Comparison of ENCODE assay signal across 10 mouse cellular contexts in genomic region chrX:8832043-8832442, GRCm38 (mm10). TPM values are rescaled to one million over a fixed set of nuclear protein-coding genes. Genes with fewer than 3 reads are reported as not detected.
DNase-seq lines count a peak whose midpoint lies in the region; ATAC-seq and TF ChIP-seq lines count a peak whose summit lies in the region.
"Had no signal": no experiment of that assay in that cellular context is flagged by ENCODE, and none has a peak within 500 bp of the region (broad histone marks: within the 10 kb centered on the region; RNA-seq: fewer than 3 reads in every experiment).

No protein-coding gene starts in this region.

- H3K36me3 ChIP-seq in hindbrain, embryonic 11.5 days (ENCODE audit: control insufficient read depth, insufficient read depth, low read length) = no peaks in the 10 kb centered on the region
- H3K36me3 ChIP-seq in hindbrain, embryonic 16.5 days (ENCODE audit: control insufficient read depth, insufficient read depth, low read length) = no peaks in the 10 kb centered on the region
- H3K36me3 ChIP-seq: liver, embryonic 15.5 days had no signal

- peak; percentile 53 for TF ChIP-seq CTCF in Patski (IDR thresholded peaks at IDR 0.05)

- H3K9me3 ChIP-seq in hindbrain, embryonic 11.5 days (ENCODE audit: control insufficient read depth, low read length) = no peaks in the 10 kb centered on the region
- no peaks in the 10 kb centered on the region for H3K9me3 ChIP-seq in hindbrain, embryonic 16.5 days (ENCODE audit: control insufficient read depth, low read length)
- H3K9me3 ChIP-seq: liver, embryonic 15.5 days had no signal

- no peak overlapping the region for H3K9ac ChIP-seq in hindbrain, embryonic 11.5 days (ENCODE audit: low read depth, low read length)
- H3K9ac ChIP-seq in hindbrain, embryonic 16.5 days (ENCODE audit: low read depth, low read length) = no peak overlapping the region
- H3K9ac ChIP-seq: liver, embryonic 15.5 days had no signal

- POLR2A ChIA-PET in Patski (lab: Charles Lee) = no interaction called here

- intact Hi-C loops in left cerebral cortex, postnatal 36 days (cut with DNase I) = loop anchor here (10.0 kb wide), 1 partner anchor 93 kb away; no protein-coding TSS in a partner anchor

- H3K4me3 ChIP-seq in hindbrain, embryonic 11.5 days (ENCODE audit: low read depth, low read length) = no peak overlapping the region
- no peak overlapping the region for H3K4me3 ChIP-seq in hindbrain, embryonic 16.5 days (ENCODE audit: low read length)
- H3K4me3 ChIP-seq: liver, embryonic 15.5 days had no signal

- H3K27ac ChIP-seq in hindbrain, embryonic 11.5 days (ENCODE audit: low read depth, low read length) = no peak overlapping the region
- H3K27ac ChIP-seq in hindbrain, embryonic 16.5 days (ENCODE audit: low read depth, low read length) = no peak overlapping the region
- H3K27ac ChIP-seq: liver, embryonic 15.5 days had no signal

- H3K4me2 ChIP-seq in hindbrain, embryonic 11.5 days (replicated peaks; ENCODE audit: low read depth, low read length) = no peak overlapping the region
- H3K4me2 ChIP-seq in hindbrain, embryonic 16.5 days (ENCODE audit: low read length) = no peak overlapping the region
- H3K4me2 ChIP-seq: liver, embryonic 15.5 days had no signal

- H3K27me3 ChIP-seq in hindbrain, embryonic 11.5 days (ENCODE audit: control insufficient read depth, insufficient read depth, low read length) = no peaks in the 10 kb centered on the region
- no peaks in the 10 kb centered on the region for H3K27me3 ChIP-seq in hindbrain, embryonic 16.5 days (replicated peaks; ENCODE audit: control insufficient read depth, insufficient read depth, low read length)
- H3K27me3 ChIP-seq in Patski = no peaks in the 10 kb centered on the region
- H3K27me3 ChIP-seq: liver, embryonic 15.5 days had no signal

- H3K4me1 ChIP-seq in hindbrain, embryonic 11.5 days (replicated peaks; ENCODE audit: control insufficient read depth, insufficient read depth, low read length) = no peaks in the 10 kb centered on the region
- H3K4me1 ChIP-seq in hindbrain, embryonic 16.5 days (ENCODE audit: control insufficient read depth, insufficient read depth, low read depth, low read length) = no peaks in the 10 kb centered on the region
- H3K4me1 ChIP-seq: liver, embryonic 15.5 days had no signal

- no peak for ATAC-seq in hindbrain, embryonic 11.5 days (ENCODE audit: low FRiP score)
- ATAC-seq in hindbrain, embryonic 16.5 days = no peak
- no peak for ATAC-seq in Patski
- no peak for ATAC-seq in megakaryocyte progenitor cell, adult 5-6 weeks (replicated peaks; ENCODE audit: poor library complexity)

- in situ Hi-C loops in Patski (cut with MboI; ENCODE audit: low pct_unique_long_range_greater_than_20kb) = no loop called here

- peak; percentile 37 for DNase-seq in hindbrain, embryonic 11.5 days (ENCODE audit: low spot score)
- no peak for DNase-seq in Patski (ENCODE audit: low read depth, low spot score)
- peak; percentile 25 to 52 for DNase-seq in cerebellum, postnatal 4 days (ENCODE audit: low spot score in 2 of 2)
- peak; percentile 12 for DNase-seq in hindlimb bud, embryonic 11.5 days (ENCODE audit: extremely low spot score, low read depth, low spot score)
- peak; percentile 10 to 34 for DNase-seq in left cerebral cortex, postnatal 36 days (ENCODE audit: low spot score in 2 of 2)
- peak; percentile 42 for DNase-seq in retina, postnatal 1 day

- CTCF ChIA-PET in Patski (lab: Charles Lee) = no interaction called here

RNA-seq across cellular contexts. Expression of gene Gm6592, which starts 11.8 kb away (rescaled TPM):
- not detected in 2 replicates for polyA plus RNA-seq in hindbrain, embryonic 11.5 days (2014; fragmentation: Nextera tagmentation; extraction: Ambion mirVana)
- not detected in 2 replicates for polyA plus RNA-seq in hindbrain, embryonic 16.5 days (2015; fragmentation: Nextera tagmentation; extraction: Ambion mirVana)
- not detected for polyA plus RNA-seq in Patski (2021)
- not detected for total RNA-seq in left cerebral cortex, postnatal 36 days (2021)
- total RNA-seq in megakaryocyte progenitor cell, adult 5-6 weeks (2015) = not detected in 2 replicates
- total RNA-seq in megakaryocyte progenitor cell, adult 5-6 weeks (2017) = not detected in 2 replicates
- polyA plus RNA-seq: liver, embryonic 15.5 days; stomach, embryonic 16.5 days had no signal

RNA-seq across cellular contexts. Expression of gene Ssxb5, which starts 28.6 kb away (rescaled TPM):
- polyA plus RNA-seq in hindbrain, embryonic 11.5 days (2014; fragmentation: Nextera tagmentation; extraction: Ambion mirVana) = not detected in 2 replicates
- not detected in 2 replicates for polyA plus RNA-seq in hindbrain, embryonic 16.5 days (2015; fragmentation: Nextera tagmentation; extraction: Ambion mirVana)
- polyA plus RNA-seq in Patski (2021) = not detected
- not detected for total RNA-seq in left cerebral cortex, postnatal 36 days (2021)
- not detected in 2 replicates for total RNA-seq in megakaryocyte progenitor cell, adult 5-6 weeks (2015)
- total RNA-seq in megakaryocyte progenitor cell, adult 5-6 weeks (2017) = not detected in 2 replicates
- polyA plus RNA-seq: liver, embryonic 15.5 days; stomach, embryonic 16.5 days had no signal

RNA-seq across cellular contexts. Expression of gene Gm5751, which starts 42.0 kb away (rescaled TPM):
- not detected in 2 replicates for polyA plus RNA-seq in hindbrain, embryonic 11.5 days (2014; fragmentation: Nextera tagmentation; extraction: Ambion mirVana)
- not detected in 2 replicates for polyA plus RNA-seq in hindbrain, embryonic 16.5 days (2015; fragmentation: Nextera tagmentation; extraction: Ambion mirVana)
- not detected for polyA plus RNA-seq in Patski (2021)
- total RNA-seq in left cerebral cortex, postnatal 36 days (2021) = not detected
- not detected in 2 replicates for total RNA-seq in megakaryocyte progenitor cell, adult 5-6 weeks (2015)
- not detected in 2 replicates for total RNA-seq in megakaryocyte progenitor cell, adult 5-6 weeks (2017)
- polyA plus RNA-seq: liver, embryonic 15.5 days; stomach, embryonic 16.5 days had no signal
